In genomic region chr3:96696198-96696765, GRCm38 (mm10) we compare ENCODE assay signal across 8 mouse cellular contexts. TPM values are rescaled to one million over a fixed set of nuclear protein-coding genes. Genes with fewer than 3 reads are reported as not detected.
A peak's percentile ranks its signal among the peaks of the same experiment; 100 is the strongest.
DNase-seq lines count a peak whose midpoint lies in the region; ATAC-seq and TF ChIP-seq lines count a peak whose summit lies in the region.

Gene Pias3, plus strand, starts transcription at chr3:96696384.

- no peaks in the 10 kb centered on the region for H3K9me3 ChIP-seq in embryonic facial prominence, embryonic 11.5 days (replicated peaks; ENCODE audit: control insufficient read depth, low read length)

- H3K36me3 ChIP-seq in embryonic facial prominence, embryonic 11.5 days (replicated peaks; ENCODE audit: control insufficient read depth, insufficient read depth, low read depth, low read length), result no peaks in the 10 kb centered on the region; the same call in 1 of the 2 replicates
- H3K36me3 ChIP-seq in heart, adult 2 months (ENCODE audit: control insufficient read depth, insufficient read depth, low read length), result peaks cover 2% of the 10 kb centered on the region
- H3K36me3 ChIP-seq in liver, adult 2 months (ENCODE audit: control insufficient read depth, insufficient read depth, low read length), result peaks cover 2% of the 10 kb centered on the region

- TF ChIP-seq EP300 in heart, adult 2 months (IDR thresholded peaks at IDR 0.05; ENCODE audit: insufficient read depth, low read depth, low read length), result no peak

- H3K4me2 ChIP-seq in embryonic facial prominence, embryonic 11.5 days (ENCODE audit: low read depth, low read length), result peak within 1 kb of the TSS; percentile 53

- peak within 1 kb of the TSS; percentile 92 for H3K27ac ChIP-seq in embryonic facial prominence, embryonic 11.5 days (replicated peaks; ENCODE audit: low read depth, low read length)
- H3K27ac ChIP-seq in heart, adult 2 months, result peak within 1 kb of the TSS; percentile 81
- H3K27ac ChIP-seq in liver, adult 2 months (replicated peaks; ENCODE audit: insufficient read depth, low read depth, low read length), result peak within 1 kb of the TSS; percentile 80

- H3K4me1 ChIP-seq in embryonic facial prominence, embryonic 11.5 days (ENCODE audit: control insufficient read depth, insufficient read depth, low read length), result no peaks in the 10 kb centered on the region
- H3K4me1 ChIP-seq in heart, adult 2 months (ENCODE audit: control insufficient read depth, insufficient read depth, low read length), result no peaks in the 10 kb centered on the region; the same call in 1 of the 2 replicates
- H3K4me1 ChIP-seq in liver, adult 2 months (ENCODE audit: control insufficient read depth, insufficient read depth, low read length), result peaks cover 3% of the 10 kb centered on the region

- peak within 1 kb of the TSS; percentile 89 for H3K9ac ChIP-seq in embryonic facial prominence, embryonic 11.5 days (replicated peaks; ENCODE audit: low read length)
- peak within 1 kb of the TSS; percentile 93 for H3K9ac ChIP-seq in heart, adult 2 months (ENCODE audit: low read depth, low read length)
- H3K9ac ChIP-seq in liver, adult 2 months (ENCODE audit: low read depth, low read length), result peak within 1 kb of the TSS; percentile 87

- DNase-seq in 3134 (ENCODE audit: extremely low read depth, insufficient read length, low spot score), result peak; percentile 93
- DNase-seq in adrenal gland, postnatal 14 days, result peak; percentile 94
- peak; percentile 91 for DNase-seq in embryonic facial prominence, embryonic 11.5 days (ENCODE audit: low spot score)
- DNase-seq in heart, adult 2 months, result peak; percentile 91 to 92
- DNase-seq in kidney, adult 8-10 months, result peak; percentile 87 to 89
- peak; percentile 66 for DNase-seq in liver, adult 2 months (ENCODE audit: extremely low read depth, low read depth, low spot score)
- peak; percentile 70 to 83 for DNase-seq in spleen, postnatal 4 days (ENCODE audit: low spot score in 2 of 2)

- H3K79me2 ChIP-seq in heart, adult 2 months (replicated peaks; ENCODE audit: control insufficient read depth, insufficient read depth, low read length), result 0 out of 2 replicates have a peak, but pooled peaks cover 2% of the 10 kb centered on the region
- H3K79me2 ChIP-seq in liver, adult 2 months (ENCODE audit: control insufficient read depth, insufficient read depth, low read length), result peaks cover 6% of the 10 kb centered on the region; the same call in 1 of the 2 replicates

- intact Hi-C loops in heart, adult 2 months (cut with DNase I), result no loop called here

- H3K4me3 ChIP-seq in embryonic facial prominence, embryonic 11.5 days (ENCODE audit: low read depth, low read length), result peak within 1 kb of the TSS; percentile 85
- H3K4me3 ChIP-seq in heart, adult 2 months, result peak within 1 kb of the TSS; percentile 97
- peak within 1 kb of the TSS; percentile 81 for H3K4me3 ChIP-seq in liver, adult 2 months (ENCODE audit: insufficient read depth, low read depth, low read length)

- no peak for TF ChIP-seq CTCF in heart, adult 2 months (IDR thresholded peaks at IDR 0.05)
- no peak for TF ChIP-seq CTCF in liver, adult 2 months (IDR thresholded peaks at IDR 0.05; ENCODE audit: low read depth, low read length)

- WGBS in embryonic facial prominence, embryonic 11.5 days, result 0% methylated on average over 35 of the region's 35 CpGs
- WGBS in heart, adult 2 months, result under 1% methylated on average over 35 of the region's 35 CpGs
- WGBS in liver, adult 2 months, result under 1% methylated on average over 35 of the region's 35 CpGs

- H3K27me3 ChIP-seq in embryonic facial prominence, embryonic 11.5 days (ENCODE audit: control insufficient read depth, insufficient read depth, low read length), result no peaks in the 10 kb centered on the region
- no peaks in the 10 kb centered on the region for H3K27me3 ChIP-seq in heart, adult 2 months (ENCODE audit: control insufficient read depth, insufficient read depth, low read length)
- H3K27me3 ChIP-seq in liver, adult 2 months (ENCODE audit: control insufficient read depth, insufficient read depth, low read length), result no peaks in the 10 kb centered on the region

- TF ChIP-seq POLR2A in heart, adult 2 months (IDR thresholded peaks at IDR 0.05; ENCODE audit: insufficient read depth, low read depth, low read length), result peak; percentile 80
- peak; percentile 72 for TF ChIP-seq POLR2A in liver, adult 2 months (IDR thresholded peaks at IDR 0.05; ENCODE audit: extremely low read depth, insufficient read depth, low read length)

- ATAC-seq in embryonic facial prominence, embryonic 11.5 days (replicated peaks; ENCODE audit: insufficient number of reproducible peaks, low FRiP score, low TSS enrichment, low read depth), result peak; percentile 79
- ATAC-seq in monocyte, adult 5-6 weeks (replicated peaks; ENCODE audit: insufficient number of reproducible peaks, low FRiP score, low TSS enrichment, poor library complexity, severe bottlenecking), result peak; percentile 51

RNA-seq across cellular contexts. Expression of gene Pias3, which starts in this region (rescaled TPM):
- 21.3 and 31.9 TPM in 2 replicates for total RNA-seq in adrenal gland, postnatal 14 days (2021)
- 33.8 and 35.5 TPM in 2 replicates for polyA plus RNA-seq in embryonic facial prominence, embryonic 11.5 days (2014; fragmentation: Nextera tagmentation; extraction: Ambion mirVana)
- 10 to 100 TPM; 10.3 to 11.7 TPM for total RNA-seq in heart, adult 2 months (2021)
- 20.6 and 20.7 TPM in 2 replicates for polyA plus RNA-seq in heart, adult 2 months (2012; rRNA removed)
- total RNA-seq in liver, adult 2 months (2014; rRNA removed), result 1.7 and 2.6 TPM in 2 replicates
- 7.3 and 8.1 TPM in 2 replicates for polyA plus RNA-seq in liver, adult 2 months (2012; rRNA removed)
- total RNA-seq in monocyte, adult 5-6 weeks (2017), result 6.2 to 29.1 TPM (median 14.9 TPM) in 3 replicates

Comparison
In these comparisons a context has a peak if more than half of its experiments do, and no peak if none do; other contexts are left out.
1. Peak in every context shown above with its lines: DNase-seq, ATAC-seq, H3K4me3 ChIP-seq and H3K27ac ChIP-seq.